Mouse (Mus musculus) embryonic facial prominence, embryonic 14.5 days (tissue): ENCODE measurements around the gene Cad. TPM values are rescaled to one million over a fixed set of nuclear protein-coding genes. Genes with fewer than 3 reads are reported as not detected.

Source experiments
- ATAC-seq: fragments of 200-750 bp; cut with Nextera tagmentation; 2 replicates; pipeline ENCODE4 v1.8.0; 2017; ENCODE audit warnings: low read depth, moderate number of reproducible peaks, moderate TSS enrichment
- DNase-seq: peaks from one replicate; pipeline ENCODE4 v3.0.0-alpha.2; 2015; ENCODE audit warnings: low spot score
- H3K27ac ChIP-seq: fragments of 300-500 bp; sonication (generic); replicated peaks from 2 replicates; pipeline ENCODE4 v1.5.1; 2014; ENCODE audit warnings: low read depth, mild to moderate bottlenecking, low read length, moderate library complexity
- H3K27me3 ChIP-seq: fragments of 300-500 bp; sonication (generic); replicated peaks from 2 replicates; pipeline ENCODE4 v1.6.1; 2014; ENCODE audit warnings: low read length; ENCODE audit not compliant: control insufficient read depth, insufficient read depth
- H3K36me3 ChIP-seq: fragments of 300-500 bp; sonication (generic); 2 replicates; pipeline ENCODE4 v1.6.1; 2014; ENCODE audit warnings: low read length, mixed read lengths; ENCODE audit not compliant: control insufficient read depth, insufficient read depth
- H3K4me1 ChIP-seq: fragments of 300-500 bp; sonication (generic); 2 replicates; pipeline ENCODE4 v1.6.1; 2014; ENCODE audit warnings: antibody characterized with exemption, low read length; ENCODE audit not compliant: control insufficient read depth, insufficient read depth
- H3K4me2 ChIP-seq: fragments of 300-500 bp; sonication (generic); 2 replicates; pipeline ENCODE4 v1.6.1; 2014; ENCODE audit warnings: low read depth, mild to moderate bottlenecking, low read length, moderate library complexity, mixed read lengths
- H3K4me3 ChIP-seq: fragments of 300-500 bp; sonication (generic); 2 replicates; pipeline ENCODE4 v1.5.1; 2014; ENCODE audit warnings: low read depth, mild to moderate bottlenecking, low read length
- H3K9ac ChIP-seq: fragments of 300-500 bp; sonication (generic); 2 replicates; pipeline ENCODE4 v1.6.1; 2014; ENCODE audit warnings: low read depth, mild to moderate bottlenecking, low read length, moderate library complexity, mixed read lengths
- H3K9me3 ChIP-seq: fragments of 300-500 bp; sonication (generic); 2 replicates; pipeline ENCODE4 v1.6.1; 2016; ENCODE audit warnings: low read length; ENCODE audit not compliant: control insufficient read depth
- WGBS: fragments of 180-500 bp; shearing (Covaris S2); extraction: QIAGEN DNeasy Blood & Tissue Kit; methylation state at CpG from one replicate; pipeline ENCODE4 v1.1.7; 2014; 5-methylcytosine and 5-hydroxymethylcytosine counted together
- polyA plus RNA-seq: library from polyadenylated mRNA; unstranded; fragments of >200 nt; fragmentation: Nextera tagmentation; extraction: Ambion mirVana; gene quantifications from 2 replicates; pipeline ENCODE4 v1.2.1, GENCODE M21; 2014

Gene Cad
- polyA plus RNA-seq, 1 experiment from 2014 or later, result 29.1 TPM

GRCm38 (mm10) chr5:31093151-31094041 lies 38.8 kb downstream of the Cad start:
- peak overlapping the region; percentile 51 for H3K9ac ChIP-seq
- DNase-seq, result peak; percentile 50
- ATAC-seq, result peak; percentile 60

GRCm38 (mm10) chr5:31094100-31094798 lies 39.7 kb downstream of the Cad start:
- H3K4me1 ChIP-seq, result peaks cover 18% of the 10 kb centered on the region
- no peak for DNase-seq

More at GRCm38 (mm10) chr5:31093151-31094041, 38.8 kb downstream of the Cad start:
- Histone ChIP-seq H3K9me3 (no peaks in the 10 kb centered on the region), H3K4me3 (peak overlapping the region; percentile 46), H3K4me1 (peaks cover 18% of the 10 kb centered on the region), H3K27ac (no peak overlapping the region), H3K36me3 (no peaks in the 10 kb centered on the region), H3K27me3 (peaks cover 99% of the 10 kb centered on the region), H3K4me2 (peak overlapping the region; percentile 64)
- WGBS, result under 1% methylated on average over 35 of the region's 54 CpGs

GRCm38 (mm10) chr5:31094799-31095691 lies 40.5 kb downstream of the Cad start:
- Histone ChIP-seq H3K9me3 (no peaks in the 10 kb centered on the region), H3K4me3 (peak overlapping the region; percentile 28), H3K9ac (no peak overlapping the region), H3K36me3 (no peaks in the 10 kb centered on the region), H3K4me2 (peak overlapping the region; percentile 64), H3K27me3 (peaks cover 87% of the 10 kb centered on the region), H3K27ac (no peak overlapping the region), H3K4me1 (peaks cover 18% of the 10 kb centered on the region)
- ATAC-seq (peak; percentile 42; the same call in 1 of the 2 replicates), DNase-seq (peak; percentile 30)
- under 1% methylated on average over 56 of the region's 59 CpGs for WGBS

More at GRCm38 (mm10) chr5:31094100-31094798, 39.7 kb downstream of the Cad start:
- Histone ChIP-seq H3K9ac (no peak overlapping the region), H3K27me3 (peaks cover 95% of the 10 kb centered on the region), H3K36me3 (no peaks in the 10 kb centered on the region), H3K4me3 (peak overlapping the region; percentile 28), H3K4me2 (peak overlapping the region; percentile 64), H3K9me3 (no peaks in the 10 kb centered on the region), H3K27ac (no peak overlapping the region)
- 3% methylated on average over 29 of the region's 29 CpGs for WGBS
- no peak for ATAC-seq

- WGBS, result 19% methylated on average over 11 of the region's 11 CpGs
- Histone ChIP-seq H3K9ac (no peak overlapping the region), H3K9me3 (no peaks in the 10 kb centered on the region), H3K27me3 (peaks cover 79% of the 10 kb centered on the region), H3K36me3 (no peaks in the 10 kb centered on the region), H3K4me2 (peak overlapping the region; percentile 64), H3K4me1 (peaks cover 18% of the 10 kb centered on the region), H3K27ac (no peak overlapping the region), H3K4me3 (peak overlapping the region; percentile 28)
- ATAC-seq, result no peak
- DNase-seq, result no peak
Observed at GRCm38 (mm10) chr5:31095711-31096480, 41.3 kb downstream of the Cad start.

- 80% methylated on average over 9 of the region's 9 CpGs for WGBS
- Histone ChIP-seq H3K4me1 (no peaks in the 10 kb centered on the region), H3K9me3 (no peaks in the 10 kb centered on the region), H3K27me3 (no peaks in the 10 kb centered on the region), H3K4me2 (no peak within 1 kb of the TSS), H3K4me3 (no peak within 1 kb of the TSS), H3K27ac (no peak within 1 kb of the TSS), H3K9ac (no peak within 1 kb of the TSS), H3K36me3 (no peaks in the 10 kb centered on the region)
- DNase-seq (no peak), ATAC-seq (no peak)
Observed at GRCm38 (mm10) chr5:31105814-31106335, 51.3 kb downstream of the Cad start, which contains the start of gene Dnajc5g. TSS of gene Dnajc5g (plus strand) at chr5:31106285.

- Histone ChIP-seq H3K27me3 (no peaks in the 10 kb centered on the region), H3K4me1 (no peaks in the 10 kb centered on the region)
- no peak for DNase-seq
Observed at GRCm38 (mm10) chr5:31108000-31108490, 53.5 kb downstream of the Cad start, which contains the start of gene Slc30a3. TSS of gene Slc30a3 (minus strand) at chr5:31108237.

GRCm38 (mm10) chr5:31110781-31111180 lies 56.2 kb downstream of the Cad start:
- no peaks in the 10 kb centered on the region for H3K36me3 ChIP-seq
- ATAC-seq (no peak), DNase-seq (no peak)
- H3K9ac ChIP-seq, result no peak overlapping the region
- no peak overlapping the region for H3K27ac ChIP-seq
- H3K4me2 ChIP-seq, result no peak overlapping the region
- H3K4me1 ChIP-seq, result no peaks in the 10 kb centered on the region
- WGBS, result 34% methylated on average over 7 of the region's 7 CpGs
- H3K4me3 ChIP-seq, result no peak overlapping the region
- H3K9me3 ChIP-seq, result no peaks in the 10 kb centered on the region; the same call in 1 of the 2 replicates
- no peaks in the 10 kb centered on the region for H3K27me3 ChIP-seq

More at GRCm38 (mm10) chr5:31108000-31108490, 53.5 kb downstream of the Cad start, which contains the start of gene Slc30a3:
- 92% methylated on average over 18 of the region's 18 CpGs for WGBS
- Histone ChIP-seq H3K4me3 (no peak within 1 kb of the TSS), H3K9me3 (no peaks in the 10 kb centered on the region), H3K36me3 (no peaks in the 10 kb centered on the region), H3K9ac (no peak within 1 kb of the TSS), H3K27ac (no peak within 1 kb of the TSS), H3K4me2 (no peak within 1 kb of the TSS)
- ATAC-seq, result no peak
